Mouse (Mus musculus) left cerebral cortex, postnatal 14 days (tissue): ENCODE measurements at regions not wholly inside any gene's neighbourhood (a gene's known extent, or its start where the extent isn't known, plus 50 kb on each side); places are given as distances from the start of the nearest gene placed in this dataset.

Source experiments
- DNase-seq, 2 experiments: peaks; one replicate each; pipeline ENCODE4 v3.0.0; 2021 to 2022; ENCODE audit warnings: low spot score in 2 of 2, mixed read lengths in 1 of 2
- intact Hi-C: fragments of 180-260 bp; cut with DNase I; formaldehyde crosslinking; loops from one replicate; pipeline ENCODE4 v1.15.1; 2025

GRCm38 (mm10) chr4:4205158-4205557 lies 127.8 kb upstream of the Sdr16c6 start:
- DNase-seq = no peak
- intact Hi-C loops = no loop called here

DNA sequence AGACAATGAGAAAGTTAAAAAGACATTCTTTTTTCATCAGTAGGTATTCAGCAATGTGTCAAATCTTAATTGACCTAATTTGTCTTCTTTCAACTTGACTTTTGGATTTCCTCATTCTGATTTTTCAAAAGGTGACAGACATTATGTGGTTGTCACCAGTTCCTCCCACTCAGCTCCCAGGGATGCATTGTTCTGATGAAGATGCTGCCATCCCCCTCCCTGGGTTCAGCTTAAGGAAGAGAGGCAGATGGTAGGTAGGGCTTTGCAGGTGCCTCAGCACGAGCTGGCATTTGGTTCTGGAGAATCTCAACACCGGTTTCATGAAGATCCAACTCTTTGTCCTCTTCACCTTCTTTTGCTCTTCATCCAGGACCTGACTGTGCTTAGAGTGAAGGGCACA lies 122.0 kb upstream of the Sdr16c6 start:
- intact Hi-C loops = no loop called here
- DNase-seq = no peak

DNA sequence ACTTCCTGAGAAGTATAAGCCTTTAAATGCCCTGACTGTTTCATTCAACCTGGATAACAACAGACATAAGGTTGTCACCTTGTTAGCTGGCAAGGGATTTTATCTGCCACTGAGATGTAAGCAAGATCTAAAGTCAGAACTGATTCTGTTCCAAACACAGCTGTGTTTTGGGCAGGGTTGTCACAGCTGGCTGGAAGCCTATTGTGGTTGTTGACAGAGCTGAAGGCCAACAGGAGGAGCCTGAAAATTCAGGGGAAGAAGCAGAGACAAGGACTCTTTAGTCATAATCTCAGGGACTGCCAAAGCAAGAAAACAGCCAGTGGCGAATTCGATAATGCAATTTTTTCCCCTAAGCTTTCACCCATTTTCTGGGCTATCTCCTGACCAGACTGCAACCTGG lies 118.5 kb upstream of the Sdr16c6 start:
- DNase-seq = no peak
- intact Hi-C loops = no loop called here

DNA sequence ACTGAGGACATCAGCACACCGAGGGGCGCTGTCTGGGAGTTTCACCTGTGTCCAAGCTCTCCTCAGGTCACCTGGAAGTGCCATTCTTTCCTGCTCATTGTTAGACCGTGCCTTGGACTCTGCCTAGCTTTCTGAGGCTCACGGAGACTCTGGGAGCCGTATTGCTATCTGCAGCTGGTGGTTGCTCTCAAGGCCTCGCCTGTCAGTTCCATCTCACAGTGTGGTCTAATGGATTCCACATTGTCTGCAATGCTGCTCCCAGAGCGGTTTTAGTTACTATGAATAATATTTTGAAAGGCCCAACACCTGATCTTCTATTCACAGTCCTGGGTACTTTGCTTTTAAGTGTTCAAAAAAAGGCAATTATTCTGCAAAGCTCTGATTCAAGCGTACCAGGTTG lies 117.9 kb upstream of the Sdr16c6 start:
- intact Hi-C loops = no loop called here

More for the DNA sequence above, 117.9 kb upstream of the Sdr16c6 start:
- no peak for DNase-seq
